Mouse (Mus musculus) lung, postnatal 0 days (tissue): ENCODE data around the gene Ston2.

Experiments used
- CTCF ChIP-seq: IDR thresholded peaks from 2 replicates; pipeline ENCODE4 v1.5.1; 2016; ENCODE audit warnings: antibody characterized with exemption, mild to moderate bottlenecking
- EP300 ChIP-seq: IDR thresholded peaks from 2 replicates; pipeline ENCODE4 v1.6.1; 2016; ENCODE audit warnings: antibody characterized with exemption, mild to moderate bottlenecking, control low read depth

DNA sequence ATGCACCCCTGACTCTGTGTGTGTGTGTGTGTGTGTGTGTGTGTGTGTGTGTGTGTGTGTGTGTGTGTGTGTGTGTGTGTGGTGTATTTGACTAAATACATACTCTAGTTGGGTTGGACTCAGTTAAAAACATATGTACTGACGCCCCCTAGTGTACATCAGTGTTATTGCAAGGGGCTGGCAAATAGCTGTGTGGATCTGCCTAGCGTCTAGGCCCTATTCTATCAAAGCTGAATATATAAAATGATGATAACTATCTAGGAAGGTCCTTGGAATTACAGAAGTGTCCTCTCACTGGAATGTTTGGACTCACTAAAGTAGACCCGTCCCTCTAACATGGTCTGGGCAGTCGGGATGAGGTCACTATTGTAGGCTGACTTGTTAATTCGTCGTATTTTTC is 1.6 kb upstream of the Ston2 start:
- TF ChIP-seq CTCF (peak; percentile 88), EP300 (no peak)
